In the genomic region with DNA sequence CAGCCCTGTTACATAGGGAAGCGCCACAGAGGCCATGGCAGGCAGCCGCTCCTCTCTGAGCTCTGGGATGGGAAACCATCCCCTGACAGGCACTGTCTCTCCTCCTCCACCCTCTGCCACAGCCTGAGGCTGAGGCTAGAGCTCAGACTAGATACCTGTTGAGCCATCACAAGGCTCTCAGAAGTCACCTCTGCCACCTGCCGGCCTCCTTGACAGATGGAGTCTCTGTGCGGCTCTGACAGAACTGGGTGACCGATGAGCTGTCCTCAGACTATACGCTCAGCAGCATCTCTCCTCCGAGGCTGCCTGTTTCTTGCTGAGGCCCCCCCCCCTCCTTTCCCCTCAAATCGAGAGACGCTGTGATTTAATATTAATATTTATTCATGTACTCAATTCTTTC, we compare ENCODE assay signal across 23 mouse cellular contexts. TPM values are rescaled to one million over a fixed set of nuclear protein-coding genes. Genes with fewer than 3 reads are reported as not detected.
A peak's percentile ranks its signal among the peaks of the same experiment; 100 is the strongest.
DNase-seq lines count a peak whose midpoint lies in the region; ATAC-seq lines count a peak whose summit lies in the region.
"Had no signal": no experiment of that assay in that cellular context is flagged by ENCODE, and none has a peak within 500 bp of the region (broad histone marks: within the 10 kb centered on the region; RNA-seq: fewer than 3 reads in every experiment).

No protein-coding gene starts in this region.

- no peak overlapping the region for H3K9ac ChIP-seq in hindbrain, embryonic 16.5 days (ENCODE audit: low read depth, low read length)
- no peak overlapping the region for H3K9ac ChIP-seq in hindbrain, embryonic 11.5 days (ENCODE audit: low read depth, low read length)
- H3K9ac ChIP-seq: forebrain, embryonic 15.5 days; limb, embryonic 13.5 days; liver, embryonic 14.5 days; lung, embryonic 14.5 days had no signal

- 54% methylated on average over 9 of the region's 9 CpGs for WGBS in hindbrain, embryonic 16.5 days
- WGBS in hindbrain, embryonic 11.5 days, result 59% methylated on average over 9 of the region's 9 CpGs

- no peaks in the 10 kb centered on the region for H3K27me3 ChIP-seq in hindbrain, embryonic 16.5 days (replicated peaks; ENCODE audit: control insufficient read depth, insufficient read depth, low read length)
- no peaks in the 10 kb centered on the region for H3K27me3 ChIP-seq in hindbrain, embryonic 11.5 days (ENCODE audit: control insufficient read depth, insufficient read depth, low read length)
- H3K27me3 ChIP-seq: forebrain, embryonic 15.5 days had no signal

- H3K4me1 ChIP-seq in hindbrain, embryonic 16.5 days (ENCODE audit: control insufficient read depth, insufficient read depth, low read depth, low read length), result peaks cover 6% of the 10 kb centered on the region; the same call in 1 of the 2 replicates
- H3K4me1 ChIP-seq in hindbrain, embryonic 11.5 days (replicated peaks; ENCODE audit: control insufficient read depth, insufficient read depth, low read length), result no peaks in the 10 kb centered on the region
- H3K4me1 ChIP-seq: limb, embryonic 13.5 days had no signal

- no peak overlapping the region for H3K4me2 ChIP-seq in hindbrain, embryonic 16.5 days (ENCODE audit: low read length)
- H3K4me2 ChIP-seq in hindbrain, embryonic 11.5 days (replicated peaks; ENCODE audit: low read depth, low read length), result no peak overlapping the region
- H3K4me2 ChIP-seq: forebrain, embryonic 15.5 days; heart, embryonic 11.5 days; limb, embryonic 13.5 days; lung, embryonic 14.5 days had no signal

- H3K36me3 ChIP-seq in hindbrain, embryonic 16.5 days (ENCODE audit: control insufficient read depth, insufficient read depth, low read length), result no peaks in the 10 kb centered on the region
- no peaks in the 10 kb centered on the region for H3K36me3 ChIP-seq in hindbrain, embryonic 11.5 days (ENCODE audit: control insufficient read depth, insufficient read depth, low read length)
- H3K36me3 ChIP-seq: embryonic facial prominence, embryonic 10.5 days; forebrain, embryonic 15.5 days; limb, embryonic 13.5 days had no signal

- no peak overlapping the region for H3K27ac ChIP-seq in hindbrain, embryonic 16.5 days (ENCODE audit: low read depth, low read length)
- H3K27ac ChIP-seq in hindbrain, embryonic 11.5 days (ENCODE audit: low read depth, low read length), result no peak overlapping the region
- H3K27ac ChIP-seq: embryonic facial prominence, embryonic 10.5 days; forebrain, embryonic 15.5 days; limb, embryonic 13.5 days; liver, embryonic 14.5 days; stomach, postnatal 0 days had no signal

- no peaks in the 10 kb centered on the region for H3K9me3 ChIP-seq in hindbrain, embryonic 16.5 days (ENCODE audit: control insufficient read depth, low read length)
- no peaks in the 10 kb centered on the region for H3K9me3 ChIP-seq in hindbrain, embryonic 11.5 days (ENCODE audit: control insufficient read depth, low read length)
- H3K9me3 ChIP-seq: embryonic facial prominence, embryonic 10.5 days; forebrain, embryonic 15.5 days; limb, embryonic 13.5 days had no signal

- peak; percentile 46 for ATAC-seq in hindbrain, embryonic 16.5 days
- ATAC-seq in hindbrain, embryonic 11.5 days (ENCODE audit: low FRiP score), result no peak
- ATAC-seq: forebrain, embryonic 15.5 days; intestine, embryonic 16.5 days had no signal

- DNase-seq in hindbrain, embryonic 11.5 days (ENCODE audit: low spot score), result no peak
- DNase-seq in brain, adult 2 months (ENCODE audit: low read depth, low spot score), result peak; percentile 88
- peak; percentile 77 to 85 for DNase-seq in cerebellum, adult 18-20 months
- DNase-seq in cerebellum, postnatal 25 days, result peak; percentile 77 to 84
- DNase-seq in embryo, embryonic 11 days, result no peak
- DNase-seq in spleen, postnatal 36 days (ENCODE audit: low spot score in 2 of 2), result no peak
- DNase-seq in spleen, adult 12 weeks (ENCODE audit: low spot score), result no peak
- DNase-seq: adrenal gland, postnatal 36 days; gastrocnemius, postnatal 10 days; heart, adult 11 months; kidney, postnatal 25 days; lung, embryonic 14.5 days; lung, postnatal 36 days; right cerebral cortex, adult 18-20 months; thymus, adult 2 months had no signal

- H3K4me3 ChIP-seq in hindbrain, embryonic 16.5 days (ENCODE audit: low read length), result no peak overlapping the region
- H3K4me3 ChIP-seq in hindbrain, embryonic 11.5 days (ENCODE audit: low read depth, low read length), result no peak overlapping the region
- H3K4me3 ChIP-seq: embryonic facial prominence, embryonic 10.5 days; forebrain, embryonic 15.5 days; limb, embryonic 13.5 days had no signal

RNA-seq across cellular contexts. Expression of a gene that starts 49.9 kb away (rescaled TPM):
- polyA plus RNA-seq in hindbrain, embryonic 16.5 days (2015; fragmentation: Nextera tagmentation; extraction: Ambion mirVana), result 102 and 109 TPM in 2 replicates
- 8.1 and 9.4 TPM in 2 replicates for polyA plus RNA-seq in hindbrain, embryonic 11.5 days (2014; fragmentation: Nextera tagmentation; extraction: Ambion mirVana)
- polyA plus RNA-seq: lung, embryonic 14.5 days had no signal

Comparison
In these comparisons a context has a peak if more than half of its experiments do, and no peak if none do; other contexts are left out.
1. DNase-seq: peak in brain, adult 2 months (single experiment), cerebellum, adult 18-20 months (2 of 2) and cerebellum, postnatal 25 days (2 of 2); none in hindbrain, embryonic 11.5 days (single experiment), embryo, embryonic 11 days (single experiment), spleen, postnatal 36 days (0 of 2) and spleen, adult 12 weeks (single experiment).